Mouse (Mus musculus): ENCODE data around the gene Slc12a9. TPM values are rescaled to one million over a fixed set of nuclear protein-coding genes. Genes with fewer than 3 reads are reported as not detected.

Slc12a9 gene
- polyA plus RNA-seq, 1 experiment = 14.8 TPM

- TF ChIP-seq POLR2A (IDR thresholded peaks at IDR 0.05; ENCODE audit: low read depth, low read length) (no peak), CTCF (IDR thresholded peaks at IDR 0.05; ENCODE audit: extremely low read depth, insufficient read length, insufficient replicate concordance, low read depth, low read length) (no peak)
- Histone ChIP-seq H3K27me3 (ENCODE audit: control insufficient read depth, insufficient read depth, low read length) (peaks cover 21% of the 10 kb centered on the region), H3K36me3 (ENCODE audit: control insufficient read depth, insufficient read depth, low read length) (no peaks in the 10 kb centered on the region), H3K4me1 (ENCODE audit: control insufficient read depth, insufficient read depth, insufficient read length, low read length) (peaks cover 44% of the 10 kb centered on the region), H3K27ac (ENCODE audit: insufficient read depth, low read depth, low read length) (no peak overlapping the region), H3K4me3 (ENCODE audit: low read depth, low read length) (no peak overlapping the region)
- WGBS = 41% methylated on average over 13 of the region's 13 CpGs
Observed at GRCm38 (mm10) chr5:137289591-137290365, 43.6 kb downstream of the Slc12a9 start.

GRCm38 (mm10) chr5:137288999-137289470 is 44.4 kb downstream of the Slc12a9 start:
- Histone ChIP-seq H3K27me3 (ENCODE audit: control insufficient read depth, insufficient read depth, low read length) (peaks cover 21% of the 10 kb centered on the region), H3K4me3 (ENCODE audit: low read depth, low read length) (peak overlapping the region; percentile 29), H3K27ac (ENCODE audit: insufficient read depth, low read depth, low read length) (no peak overlapping the region), H3K4me1 (ENCODE audit: control insufficient read depth, insufficient read depth, insufficient read length, low read length) (peaks cover 42% of the 10 kb centered on the region), H3K36me3 (ENCODE audit: control insufficient read depth, insufficient read depth, low read length) (no peaks in the 10 kb centered on the region)
- TF ChIP-seq CTCF (IDR thresholded peaks at IDR 0.05; ENCODE audit: extremely low read depth, insufficient read length, insufficient replicate concordance, low read depth, low read length) = 0 out of 2 replicates have a peak, but pooled peaks have one; percentile 13
- TF ChIP-seq POLR2A (IDR thresholded peaks at IDR 0.05; ENCODE audit: low read depth, low read length) = no peak
- WGBS = 5% methylated on average over 25 of the region's 25 CpGs

GRCm38 (mm10) chr5:137287953-137288743 is 45.2 kb downstream of the Slc12a9 start:
- WGBS = 3% methylated on average over 64 of the region's 65 CpGs
- no peak overlapping the region for H3K27ac ChIP-seq (ENCODE audit: insufficient read depth, low read depth, low read length)
- H3K27me3 ChIP-seq (ENCODE audit: control insufficient read depth, insufficient read depth, low read length) = peaks cover 21% of the 10 kb centered on the region
- H3K4me1 ChIP-seq (ENCODE audit: control insufficient read depth, insufficient read depth, insufficient read length, low read length) = peaks cover 42% of the 10 kb centered on the region
- TF ChIP-seq POLR2A (IDR thresholded peaks at IDR 0.05; ENCODE audit: low read depth, low read length) (no peak), CTCF (IDR thresholded peaks at IDR 0.05; ENCODE audit: extremely low read depth, insufficient read length, insufficient replicate concordance, low read depth, low read length) (no peak)
- H3K4me3 ChIP-seq (ENCODE audit: low read depth, low read length) = peak overlapping the region; percentile 48
- no peaks in the 10 kb centered on the region for H3K36me3 ChIP-seq (ENCODE audit: control insufficient read depth, insufficient read depth, low read length)

- Histone ChIP-seq H3K27ac (ENCODE audit: insufficient read depth, low read depth, low read length) (no peak within 1 kb of the TSS), H3K36me3 (ENCODE audit: control insufficient read depth, insufficient read depth, low read length) (no peaks in the 10 kb centered on the region), H3K27me3 (ENCODE audit: control insufficient read depth, insufficient read depth, low read length) (peaks cover 21% of the 10 kb centered on the region), H3K4me3 (ENCODE audit: low read depth, low read length) (peak within 1 kb of the TSS; percentile 48), H3K4me1 (ENCODE audit: control insufficient read depth, insufficient read depth, insufficient read length, low read length) (peaks cover 42% of the 10 kb centered on the region)
- TF ChIP-seq POLR2A (IDR thresholded peaks at IDR 0.05; ENCODE audit: low read depth, low read length) (no peak), CTCF (IDR thresholded peaks at IDR 0.05; ENCODE audit: extremely low read depth, insufficient read length, insufficient replicate concordance, low read depth, low read length) (no peak)
- WGBS = 7% methylated on average over 40 of the region's 40 CpGs
Observed at GRCm38 (mm10) chr5:137287032-137287952, 46.1 kb downstream of the Slc12a9 start, which contains the start of gene Ache. TSS of gene Ache (plus strand) at chr5:137287519.

- TF ChIP-seq POLR2A (IDR thresholded peaks at IDR 0.05; ENCODE audit: low read depth, low read length) = no peak
- TF ChIP-seq CTCF (IDR thresholded peaks at IDR 0.05; ENCODE audit: extremely low read depth, insufficient read length, insufficient replicate concordance, low read depth, low read length) = peak; percentile 97
- Histone ChIP-seq H3K27ac (ENCODE audit: insufficient read depth, low read depth, low read length) (no peak overlapping the region), H3K4me3 (ENCODE audit: low read depth, low read length) (peak overlapping the region; percentile 45; the same call in 1 of the 2 replicates), H3K4me1 (ENCODE audit: control insufficient read depth, insufficient read depth, insufficient read length, low read length) (peaks cover 42% of the 10 kb centered on the region), H3K27me3 (ENCODE audit: control insufficient read depth, insufficient read depth, low read length) (peaks cover 21% of the 10 kb centered on the region), H3K36me3 (ENCODE audit: control insufficient read depth, insufficient read depth, low read length) (no peaks in the 10 kb centered on the region)
- under 1% methylated on average over 16 of the region's 16 CpGs for WGBS
Observed at GRCm38 (mm10) chr5:137286655-137287031, 46.8 kb downstream of the Slc12a9 start.

GRCm38 (mm10) chr5:137285986-137286385 is 47.4 kb downstream of the Slc12a9 start:
- Histone ChIP-seq H3K36me3 (ENCODE audit: control insufficient read depth, insufficient read depth, low read length) (no peaks in the 10 kb centered on the region), H3K27ac (ENCODE audit: insufficient read depth, low read depth, low read length) (0 out of 2 replicates have a peak overlapping the region, but pooled peaks have one; percentile 9), H3K27me3 (ENCODE audit: control insufficient read depth, insufficient read depth, low read length) (peaks cover 21% of the 10 kb centered on the region), H3K4me1 (ENCODE audit: control insufficient read depth, insufficient read depth, insufficient read length, low read length) (peaks cover 38% of the 10 kb centered on the region), H3K4me3 (ENCODE audit: low read depth, low read length) (no peak overlapping the region)
- 26% methylated on average over 7 of the region's 7 CpGs for WGBS
- no peak for TF ChIP-seq POLR2A (IDR thresholded peaks at IDR 0.05; ENCODE audit: low read depth, low read length)
- TF ChIP-seq CTCF (IDR thresholded peaks at IDR 0.05; ENCODE audit: extremely low read depth, insufficient read length, insufficient replicate concordance, low read depth, low read length) = no peak
